Mouse (Mus musculus): ENCODE results near the gene Ppp1r12a.

Ppp1r12a gene

DNA sequence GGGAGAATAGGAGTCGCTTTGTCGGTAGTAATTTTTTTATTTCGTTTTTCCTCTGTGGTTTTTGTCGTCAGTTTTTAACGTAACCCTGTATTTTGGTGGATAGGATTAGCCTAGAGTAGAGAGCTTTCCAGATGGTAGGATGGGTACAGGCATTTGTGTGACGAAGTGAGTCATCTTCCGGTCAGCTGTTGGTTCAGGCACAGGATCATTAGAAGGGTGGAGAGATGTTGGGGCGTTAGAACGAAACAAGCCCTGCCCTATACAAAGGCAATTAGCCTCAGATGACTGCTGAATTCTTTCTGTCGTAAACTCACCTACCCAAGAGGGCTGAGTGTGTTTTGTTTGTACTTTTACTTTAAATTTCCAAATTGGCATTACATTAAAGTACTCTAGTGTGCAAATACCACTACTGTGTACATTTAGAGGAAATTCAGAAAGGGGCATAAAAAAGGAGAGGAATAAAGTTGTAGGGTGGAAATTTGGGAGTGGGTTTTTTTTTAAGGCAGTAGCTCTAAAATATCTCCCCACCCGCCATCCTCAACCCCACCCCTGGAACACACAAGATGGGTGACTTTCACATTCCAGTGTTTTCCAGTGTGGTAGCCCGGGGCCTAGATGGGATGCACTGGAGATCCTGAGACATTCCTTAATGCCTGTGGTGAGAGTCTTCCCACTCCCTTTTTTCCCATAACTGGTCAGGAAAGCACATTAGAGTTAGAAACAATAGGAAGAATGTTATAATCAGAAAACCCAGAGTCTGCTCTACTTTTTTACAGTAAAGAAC lies 129.9 kb downstream of the Ppp1r12a start:
- no peak for DNase-seq (ENCODE audit: low read depth)

DNA sequence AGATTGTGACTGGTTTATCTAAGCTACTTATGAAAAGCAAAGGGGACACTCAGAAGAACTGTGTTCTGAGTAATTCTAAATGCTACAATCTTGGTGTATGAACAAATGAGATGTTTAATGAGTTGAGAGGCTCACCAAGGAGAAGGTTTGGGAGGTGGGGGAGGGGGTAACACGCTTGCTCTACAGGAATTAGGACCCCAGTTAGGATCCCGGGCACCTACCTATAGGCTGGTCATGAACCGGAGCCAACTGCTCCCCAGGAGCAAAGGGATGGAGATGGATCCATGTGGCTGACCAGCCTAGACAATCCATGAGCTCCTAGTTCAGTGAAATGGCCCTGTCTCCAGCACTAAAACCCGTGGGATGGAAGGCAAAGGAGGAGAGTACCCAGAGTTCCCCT lies 130.7 kb downstream of the Ppp1r12a start:
- DNase-seq (ENCODE audit: low read depth), result no peak

DNA sequence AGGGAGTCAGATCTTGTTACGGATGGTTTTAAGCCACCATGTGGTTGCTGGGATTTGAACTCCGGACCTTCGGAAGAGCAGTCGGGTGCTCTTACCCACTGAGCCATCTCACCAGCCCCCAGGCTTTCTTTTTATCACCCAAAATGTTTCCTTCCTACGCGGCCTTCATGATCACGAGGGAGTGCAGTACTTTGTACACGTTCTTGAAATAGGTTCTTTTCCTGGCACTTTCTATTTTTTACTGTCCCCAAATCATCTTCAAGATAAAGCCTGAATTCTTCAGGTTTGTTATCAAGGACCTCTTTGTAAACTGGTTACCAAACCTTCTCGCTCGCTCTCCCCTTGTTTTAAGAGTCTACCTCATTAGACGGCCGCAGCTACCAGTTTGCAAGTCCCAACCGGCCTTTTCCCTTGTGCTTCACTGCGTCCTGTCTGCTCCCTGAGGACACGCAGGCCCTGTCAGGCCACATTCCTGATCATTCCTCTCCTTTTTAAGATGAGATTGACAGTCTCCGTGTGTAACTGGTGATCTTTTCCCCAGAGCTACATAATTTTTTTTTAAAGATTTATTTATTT lies 131.7 kb downstream of the Ppp1r12a start:
- no peak for DNase-seq (ENCODE audit: low read depth)

DNA sequence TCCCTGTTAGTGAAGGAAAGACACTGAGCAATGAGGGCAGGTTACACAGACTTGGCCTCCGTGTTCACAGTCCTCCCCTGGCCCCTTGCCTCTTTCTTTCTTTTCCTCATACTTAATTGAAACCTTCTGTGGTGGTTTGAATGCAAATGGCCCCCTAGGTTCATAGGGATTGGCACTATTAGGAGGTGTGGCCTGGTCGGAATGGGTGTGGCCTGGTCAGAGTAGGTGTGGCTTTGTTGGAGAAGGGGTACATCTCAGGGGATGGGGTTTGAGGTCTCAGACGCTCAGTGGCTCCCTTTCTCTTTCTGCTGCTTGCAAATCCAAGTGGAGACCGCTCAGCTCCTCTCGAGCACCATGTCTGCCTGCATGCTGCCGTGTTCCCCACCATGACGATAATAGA lies 132.8 kb downstream of the Ppp1r12a start:
- DNase-seq (ENCODE audit: low read depth), result no peak

DNA sequence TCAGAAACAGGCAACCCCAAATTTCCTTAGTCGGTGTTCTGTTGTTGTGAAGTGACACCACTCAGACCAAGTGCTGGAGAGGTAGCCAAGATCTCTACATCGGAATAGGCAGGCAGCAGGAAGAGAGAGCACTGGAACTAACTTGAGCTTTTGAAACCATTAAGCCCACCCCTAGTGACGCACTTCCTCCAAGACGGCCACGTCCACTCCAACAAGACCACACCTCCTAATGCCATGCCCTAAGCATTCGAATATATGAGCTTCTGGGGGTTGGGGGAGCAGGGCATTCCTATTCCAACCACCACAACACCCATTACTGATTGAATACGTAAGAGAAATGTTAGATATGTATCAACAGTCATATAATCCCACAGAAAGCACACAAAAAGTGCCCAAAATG lies 134.5 kb downstream of the Ppp1r12a start:
- DNase-seq (ENCODE audit: low read depth), result no peak

DNA sequence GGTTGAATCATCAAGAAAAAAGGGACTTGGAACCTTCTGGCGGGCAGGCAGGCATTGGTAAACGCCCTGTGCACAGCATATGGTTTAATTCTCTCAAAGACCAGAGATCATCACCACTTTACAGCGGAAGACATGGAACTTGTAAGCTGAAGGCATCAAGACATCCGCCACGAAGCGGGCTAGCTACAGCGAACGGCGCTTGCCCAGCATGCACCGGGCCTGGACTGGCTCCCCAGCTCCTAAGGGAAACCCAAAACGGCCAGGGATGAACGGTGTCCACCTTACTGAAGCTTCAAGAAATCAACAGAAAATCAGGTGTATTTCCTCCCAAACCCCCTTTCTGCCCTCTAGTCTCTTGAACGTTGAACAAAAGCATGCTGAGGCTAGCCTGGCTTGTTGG lies 136.3 kb downstream of the Ppp1r12a start:
- no peak for DNase-seq (ENCODE audit: low read depth)

DNA sequence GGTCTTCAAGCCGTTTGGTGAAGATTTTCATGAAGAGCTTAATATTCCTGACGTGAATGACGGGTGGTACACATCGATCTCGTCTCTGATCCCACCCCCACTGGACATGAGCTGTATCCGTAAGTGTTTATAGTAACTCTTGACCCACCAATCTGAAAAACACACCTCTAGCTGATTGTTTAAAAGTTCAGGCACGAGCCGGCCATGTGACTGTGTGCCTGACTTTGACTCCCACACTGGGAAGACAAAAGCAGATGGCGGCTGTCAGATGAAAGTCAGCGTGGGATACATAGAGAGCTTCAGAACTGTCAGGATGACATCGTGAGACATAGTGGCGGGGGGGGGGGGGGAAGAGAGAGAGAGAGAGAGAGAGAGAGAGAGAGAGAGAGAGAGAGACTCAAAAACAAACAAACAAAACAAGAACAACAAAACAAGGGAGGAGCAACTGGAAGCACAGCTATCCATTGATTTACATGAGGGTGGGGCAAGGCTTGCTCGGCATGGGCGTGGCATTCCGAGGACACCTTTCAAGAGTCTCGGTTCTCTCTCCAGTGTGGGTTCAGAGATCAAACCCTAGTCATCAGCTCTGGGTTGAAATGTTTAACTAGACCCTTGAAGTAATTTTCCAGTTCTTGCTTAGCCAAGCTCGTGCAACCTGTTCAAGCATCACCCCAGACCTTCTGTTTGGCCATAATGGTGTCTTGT lies 137.0 kb downstream of the Ppp1r12a start:
- no peak for DNase-seq (ENCODE audit: low read depth)

DNA sequence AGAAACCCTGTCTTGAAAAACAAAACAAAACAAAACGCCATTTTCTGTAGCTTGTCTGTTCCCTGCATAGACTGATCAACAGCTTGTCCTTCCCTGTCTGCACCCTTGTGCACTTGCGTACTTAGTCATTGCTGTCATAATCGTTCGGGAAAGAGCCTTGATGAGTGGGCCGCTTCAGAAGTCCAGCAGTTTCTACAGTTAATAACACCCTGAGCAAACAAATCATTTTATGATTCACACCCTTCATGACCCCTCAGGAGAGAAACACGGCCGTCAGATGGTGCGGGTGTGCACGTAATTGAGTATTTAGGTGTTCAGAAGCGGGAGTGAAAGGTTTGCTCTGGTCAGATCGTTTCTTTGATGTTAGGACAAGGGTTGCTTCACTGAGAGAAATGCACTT lies 137.8 kb downstream of the Ppp1r12a start:
- DNase-seq (ENCODE audit: low read depth), result no peak

DNA sequence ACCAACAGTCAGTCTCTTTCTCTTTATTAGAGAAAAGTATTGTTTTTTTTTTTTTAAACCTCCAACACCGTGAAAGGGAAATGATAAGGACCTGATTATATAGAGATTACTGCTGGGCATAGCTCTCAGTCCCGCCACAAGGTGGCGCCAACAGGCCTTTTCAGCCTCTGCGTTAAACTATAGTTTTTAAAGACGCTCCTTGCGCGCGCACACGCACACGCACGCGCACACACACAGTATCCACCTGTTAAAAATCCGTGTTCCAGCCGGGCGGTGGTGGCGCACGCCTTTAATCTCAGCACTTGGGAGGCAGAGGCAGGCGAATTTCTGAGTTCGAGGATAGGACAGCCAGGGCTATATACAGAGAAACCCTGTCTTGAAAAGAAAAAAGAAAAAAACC lies 138.8 kb downstream of the Ppp1r12a start:
- peak; percentile 23 for DNase-seq (ENCODE audit: low read depth)

DNA sequence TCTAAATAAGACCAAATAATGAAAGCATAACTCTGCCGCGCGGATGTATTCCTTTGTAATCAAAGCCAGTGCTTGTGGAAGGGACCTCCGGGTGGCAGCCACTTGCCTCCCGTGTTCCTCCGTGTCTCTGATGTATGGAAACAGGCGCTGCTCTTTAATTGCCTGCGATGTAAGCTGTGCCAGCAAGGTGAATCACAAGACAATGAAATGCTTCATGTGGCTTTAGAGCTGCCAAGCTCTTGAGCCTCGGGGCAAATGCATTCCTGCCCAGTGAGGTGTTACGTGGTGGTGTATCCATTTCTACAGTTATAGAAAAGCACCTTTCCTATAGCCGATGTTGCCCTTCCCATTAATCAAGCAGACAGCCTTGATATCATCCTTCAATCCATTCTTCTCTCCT lies 145.8 kb downstream of the Ppp1r12a start:
- DNase-seq (ENCODE audit: low read depth), result no peak

DNA sequence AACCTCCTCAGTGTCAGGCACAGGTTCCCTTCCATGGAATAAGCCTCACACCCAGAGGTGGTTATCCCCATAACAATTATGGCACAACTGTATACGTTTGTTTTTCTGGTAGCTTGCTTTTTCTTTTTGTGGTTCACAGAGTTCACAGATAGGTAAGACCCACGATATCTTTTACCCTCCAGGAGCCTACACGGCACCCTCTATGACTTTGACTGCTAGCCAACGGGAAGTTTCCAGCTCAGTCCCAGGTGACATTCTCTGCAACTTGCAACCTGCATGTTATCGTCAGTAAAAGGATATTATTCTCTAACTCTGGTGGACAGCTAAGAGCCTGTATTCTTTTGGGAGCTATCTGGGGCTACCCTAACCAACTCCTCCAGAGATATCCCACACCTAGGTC lies 148.2 kb downstream of the Ppp1r12a start:
- DNase-seq (ENCODE audit: low read depth), result no peak

DNA sequence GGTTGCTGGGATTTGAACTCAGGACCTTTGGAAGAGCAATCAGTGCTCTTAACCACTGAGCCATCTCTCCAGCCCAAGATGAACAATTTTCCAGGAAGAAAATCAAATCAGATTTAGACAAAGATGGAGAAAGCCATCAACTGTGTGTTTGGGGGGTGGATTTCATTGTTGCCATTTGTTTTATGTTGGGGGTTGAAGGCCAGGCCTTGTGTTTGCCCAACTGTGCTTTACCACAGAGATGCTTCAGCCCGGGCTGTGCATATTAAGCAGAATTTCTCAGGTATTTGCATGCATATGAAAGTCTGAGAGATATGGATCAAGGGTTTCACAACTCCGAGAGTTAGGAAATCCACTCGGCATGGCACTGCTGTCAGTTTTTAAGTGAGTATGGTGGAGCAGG lies 149.4 kb downstream of the Ppp1r12a start:
- DNase-seq (ENCODE audit: low read depth), result no peak

DNA sequence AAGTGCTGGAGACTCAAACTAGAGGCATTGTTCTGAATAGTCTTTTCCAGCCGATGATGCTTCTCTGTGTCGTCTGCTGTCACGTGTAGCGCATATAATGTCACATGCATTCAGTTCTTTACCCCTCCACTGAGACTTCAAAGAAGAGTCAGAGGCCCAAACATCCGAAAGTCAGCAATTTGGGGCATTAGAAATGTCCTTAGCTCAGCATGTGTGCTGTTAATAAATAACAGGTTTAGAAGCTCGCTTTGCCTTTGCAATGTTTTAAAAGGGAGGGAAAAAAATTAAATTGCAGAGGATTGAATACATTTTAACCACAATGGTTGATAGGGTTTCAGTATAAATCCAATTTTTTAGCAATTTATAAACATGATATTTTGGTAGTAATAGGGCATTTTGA lies 151.9 kb downstream of the Ppp1r12a start:
- no peak for DNase-seq (ENCODE audit: low read depth)

DNA sequence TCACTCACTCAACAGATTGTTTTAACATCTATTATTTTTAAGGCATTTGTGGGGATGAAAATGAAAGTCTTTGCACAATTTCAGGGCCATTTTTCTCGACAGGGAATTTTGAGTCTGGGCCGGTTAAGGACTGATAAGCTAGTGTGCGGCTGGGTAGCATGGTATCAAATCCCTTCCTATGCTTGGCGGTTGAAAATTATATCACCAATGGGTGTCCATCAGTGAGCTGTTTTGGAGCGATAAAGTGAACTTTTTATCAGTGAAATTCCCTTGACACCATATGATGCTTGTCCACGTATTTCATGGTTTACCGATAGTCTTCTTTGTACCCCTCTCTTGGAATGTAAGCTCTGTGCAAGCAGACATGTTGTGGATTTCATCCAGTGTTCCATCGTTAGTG lies 152.4 kb downstream of the Ppp1r12a start:
- no peak for DNase-seq (ENCODE audit: low read depth)

DNA sequence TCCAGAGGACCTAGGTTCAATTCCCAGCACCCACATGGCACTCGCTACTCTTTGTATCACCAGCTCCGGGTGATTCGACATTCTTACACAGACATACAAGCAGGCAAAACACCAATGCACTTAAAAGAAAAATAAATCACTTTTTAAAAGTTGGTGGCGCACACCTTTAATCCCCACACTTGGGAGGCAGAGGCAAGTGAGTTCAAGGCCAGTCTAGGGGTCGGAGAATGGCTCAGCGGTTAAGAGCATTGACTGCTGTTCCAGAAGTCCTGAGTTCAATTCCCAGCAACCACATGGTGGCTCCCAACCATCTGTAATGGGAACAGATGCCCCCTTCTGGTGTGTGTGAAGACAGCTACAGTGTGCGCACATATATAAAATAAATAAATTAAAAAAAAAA lies 153.2 kb downstream of the Ppp1r12a start:
- DNase-seq (ENCODE audit: low read depth), result no peak

DNA sequence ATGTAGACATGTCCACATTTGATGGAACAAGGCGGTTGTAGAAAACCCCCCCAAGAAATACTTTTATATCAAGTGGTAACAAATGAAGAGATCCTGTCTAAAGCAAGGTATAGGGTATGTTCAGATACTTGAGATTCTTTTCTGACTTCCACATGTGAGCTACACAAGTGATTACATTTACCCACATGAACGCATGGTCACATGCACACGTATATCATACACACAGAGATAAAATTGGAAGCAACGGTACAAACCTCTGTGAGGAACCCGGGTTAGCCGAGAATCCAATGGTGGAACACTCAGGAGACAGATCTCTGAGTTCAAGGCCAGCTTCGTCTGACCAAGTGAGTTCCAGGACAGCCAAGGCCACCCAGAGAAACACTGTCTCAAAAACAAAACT lies 166.4 kb downstream of the Ppp1r12a start:
- DNase-seq (ENCODE audit: low read depth), result no peak

DNA sequence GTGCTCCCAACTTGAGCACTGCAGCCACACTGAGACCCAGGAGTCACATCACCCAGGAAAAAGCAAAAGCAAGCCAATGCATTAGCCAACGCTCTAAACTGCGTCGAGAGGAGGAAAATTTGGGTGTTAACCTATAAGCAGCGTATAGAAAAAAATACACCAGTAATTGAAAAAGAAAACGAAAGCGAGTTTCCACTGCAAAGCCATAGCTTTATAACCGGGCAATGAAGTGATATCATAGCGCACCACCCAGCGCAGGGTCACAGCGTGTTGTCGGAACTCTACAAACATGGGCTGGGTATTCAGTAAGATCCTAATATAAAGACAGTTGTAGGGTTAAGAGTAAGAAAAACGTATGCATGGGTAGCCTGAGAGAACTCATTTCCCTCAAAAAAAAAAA lies 167.0 kb downstream of the Ppp1r12a start:
- no peak for DNase-seq (ENCODE audit: low read depth)

DNA sequence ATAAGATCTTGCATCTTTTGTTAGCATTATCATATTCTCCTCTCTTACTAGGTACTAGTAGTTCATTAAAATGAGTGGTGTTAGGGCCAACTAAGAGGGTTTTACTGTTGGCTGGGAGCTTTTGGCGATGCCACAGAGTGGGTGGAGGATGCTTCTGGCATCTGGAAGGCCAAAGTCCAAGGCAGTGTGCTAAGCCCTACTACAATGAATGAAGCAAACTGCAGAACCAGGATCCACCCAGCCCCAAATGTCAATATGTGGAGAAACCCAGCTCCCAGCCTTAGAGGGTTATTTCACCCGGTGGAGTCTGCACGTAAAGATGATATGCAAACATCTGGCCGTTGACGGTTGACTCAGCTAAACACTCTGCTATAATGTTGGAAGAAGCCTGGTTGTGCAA lies 167.8 kb downstream of the Ppp1r12a start:
- DNase-seq (ENCODE audit: low read depth), result no peak

DNA sequence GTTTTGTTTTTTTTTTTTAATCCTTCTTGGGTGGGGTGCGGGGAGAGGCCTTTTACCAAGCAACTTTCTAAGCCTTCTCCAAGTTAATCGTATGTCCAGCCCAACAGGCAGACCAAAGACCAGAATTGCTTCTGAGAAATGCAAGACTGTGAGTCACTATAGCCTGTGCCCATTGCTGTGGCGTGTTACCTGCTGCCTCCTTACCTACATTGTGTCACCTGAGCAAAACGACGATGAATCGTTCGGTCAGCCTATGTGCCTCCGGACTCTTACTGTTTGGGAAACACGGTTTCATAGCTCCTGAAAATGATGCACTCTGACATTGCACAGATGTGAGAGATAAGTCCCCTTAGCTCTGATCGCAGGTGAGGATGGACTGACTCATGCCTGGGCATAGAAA lies 169.0 kb downstream of the Ppp1r12a start:
- DNase-seq (ENCODE audit: low read depth), result no peak

DNA sequence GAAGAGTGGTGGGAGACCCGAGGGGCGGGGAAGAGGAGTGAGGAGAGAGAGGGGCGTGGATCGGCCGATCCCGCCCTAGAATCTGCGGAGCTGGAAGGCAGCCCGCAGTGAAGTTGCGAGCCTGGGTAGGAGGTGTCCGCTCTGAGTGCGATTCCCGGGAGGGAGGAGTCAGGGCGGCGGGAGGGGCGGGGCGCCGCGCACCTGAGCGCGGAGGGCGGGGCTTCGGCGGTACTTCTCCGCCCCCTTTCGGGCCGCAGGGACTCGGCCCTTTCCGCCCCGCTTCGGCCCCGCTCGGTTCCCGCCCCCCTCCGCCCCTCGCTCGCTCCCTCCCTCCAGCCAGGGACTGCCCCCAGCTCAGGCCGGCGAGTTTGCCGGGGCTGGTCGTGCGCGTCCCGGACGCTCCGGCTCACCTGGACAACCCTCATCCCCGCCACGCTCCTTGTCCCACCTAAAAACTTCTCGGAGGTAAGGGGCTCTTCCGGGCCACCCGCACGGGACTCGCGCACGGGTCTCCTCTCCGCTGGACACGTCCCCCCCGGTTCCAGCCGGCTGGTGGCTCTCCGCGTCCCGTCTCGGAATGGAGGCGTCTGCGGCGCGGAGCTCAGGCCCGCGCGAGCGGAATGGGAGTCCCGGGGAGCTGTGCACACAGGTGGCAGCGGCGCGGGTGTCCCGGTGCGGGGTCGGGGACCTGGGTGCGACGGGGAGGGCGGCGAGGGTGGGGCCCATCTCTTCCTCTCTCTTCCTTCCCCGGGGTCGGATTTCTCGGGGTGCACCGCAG lies 170.0 kb downstream of the Ppp1r12a start, which contains the start of gene Pawr:
Gene Pawr (plus strand): TSS at position 338 of the 778 bp plus-strand sequence.
- DNase-seq (ENCODE audit: low read depth), result no peak

DNA sequence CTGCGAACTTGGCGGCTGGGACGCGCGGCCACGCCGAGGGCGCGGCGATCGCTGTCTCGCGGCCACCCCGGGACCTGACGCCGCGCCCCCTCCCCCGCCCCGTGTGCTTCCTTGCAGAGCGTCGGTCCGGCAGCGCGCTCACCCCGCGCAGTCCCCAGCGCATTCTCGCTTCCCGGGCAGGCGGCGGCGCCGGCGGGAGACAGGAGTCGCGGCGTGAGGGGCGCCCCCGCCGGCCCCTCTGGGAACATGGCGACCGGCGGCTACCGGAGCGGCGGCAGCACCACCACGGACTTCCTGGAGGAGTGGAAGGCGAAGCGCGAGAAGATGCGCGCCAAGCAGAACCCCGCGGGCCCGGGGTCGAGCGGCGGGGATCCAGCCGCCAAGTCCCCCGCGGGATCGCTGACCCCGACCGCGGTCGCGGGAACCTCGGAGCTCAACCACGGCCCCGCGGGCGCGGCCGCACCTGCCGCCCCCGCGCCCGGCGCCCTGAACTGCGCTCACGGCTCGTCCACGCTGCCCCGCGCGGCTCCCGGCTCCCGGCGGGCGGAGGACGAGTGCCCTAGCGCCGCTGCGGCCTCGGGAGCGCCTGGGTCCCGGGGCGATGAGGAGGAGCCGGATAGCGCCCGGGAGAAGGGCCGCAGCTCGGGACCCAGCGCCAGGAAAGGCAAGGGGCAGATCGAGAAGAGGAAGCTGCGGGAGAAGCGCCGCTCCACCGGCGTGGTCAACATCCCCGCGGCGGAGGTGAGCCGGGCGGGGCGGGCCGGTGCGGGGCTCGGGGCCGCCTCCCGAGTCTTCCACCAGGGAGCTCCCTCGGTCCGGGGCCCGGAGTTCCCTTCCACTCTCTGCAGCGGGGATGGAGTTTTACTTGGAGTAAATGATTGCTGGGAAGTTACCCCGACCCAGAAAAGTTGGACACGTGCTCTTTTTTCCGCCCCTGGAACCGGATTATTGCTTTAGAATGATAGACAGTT lies 170.9 kb downstream of the Ppp1r12a start:
- DNase-seq (ENCODE audit: low read depth), result no peak

Measured in fibroblast of lung, adult 2 months (primary cell).